Mouse (Mus musculus) C2C12 (cell line): ENCODE data around the gene 1600015I10Rik. TPM values are rescaled to one million over a fixed set of nuclear protein-coding genes. Genes with fewer than 3 reads are reported as not detected.
"Not testable (repeated sequence)": the region's sequence is repeated elsewhere in the genome, so short reads cannot be mapped to it uniquely, and the experiment has no call there.

Experiments used
- H3K27me3 ChIP-seq: one replicate; pipeline ENCODE4 v1.6.1; 2011; ENCODE audit not compliant: control insufficient read depth, insufficient read depth, insufficient read length
- H3K36me3 ChIP-seq: one replicate; pipeline ENCODE4 v1.6.1; 2011; ENCODE audit not compliant: control insufficient read depth, insufficient read depth
- H3K4me3 ChIP-seq: one replicate; pipeline ENCODE4 v1.5.1; 2011; ENCODE audit warnings: mild to moderate bottlenecking, control low read depth; ENCODE audit not compliant: poor library complexity, insufficient read depth, severe bottlenecking
- H3K79me2 ChIP-seq: one replicate; pipeline ENCODE4 v1.6.1; 2011; ENCODE audit not compliant: control insufficient read depth, insufficient read depth
- H3K79me3 ChIP-seq: one replicate; pipeline ENCODE4 v1.6.1; 2011; ENCODE audit warnings: low read depth, control low read depth
- H3ac ChIP-seq: one replicate; pipeline ENCODE3; 2011; ENCODE audit warnings: low read depth; ENCODE audit not compliant: control insufficient read depth, insufficient read length
- CEBPB ChIP-seq: IDR thresholded peaks from one replicate; pipeline ENCODE4 v1.6.1; 2011; ENCODE audit warnings: low read depth, mild to moderate bottlenecking, control low read depth, moderate library complexity
- CTCF ChIP-seq: IDR thresholded peaks from one replicate; pipeline ENCODE4 v1.5.1; 2011; ENCODE audit not compliant: control insufficient read depth, insufficient read depth, insufficient read length
- FOSL1 ChIP-seq: IDR thresholded peaks from one replicate; pipeline ENCODE4 v1.8.0; 2011; ENCODE audit warnings: mild to moderate bottlenecking, low read length; ENCODE audit not compliant: poor library complexity, insufficient read depth, severe bottlenecking
- MAX ChIP-seq: IDR thresholded peaks from one replicate; pipeline ENCODE4 v1.6.1; 2011; ENCODE audit warnings: mild to moderate bottlenecking, control low read depth
- MYOD1 ChIP-seq: IDR thresholded peaks from one replicate; pipeline ENCODE4 v1.6.1; 2011; ENCODE audit warnings: low read depth; ENCODE audit not compliant: control insufficient read depth, insufficient read length
- MYOG ChIP-seq: IDR thresholded peaks from one replicate; pipeline ENCODE4 v1.6.1; 2011; ENCODE audit not compliant: control insufficient read depth, insufficient read length; ENCODE audit errors: extremely low read depth
- USF1 ChIP-seq: IDR thresholded peaks from one replicate; pipeline ENCODE4 v1.6.1; 2011; ENCODE audit warnings: low read depth, mild to moderate bottlenecking, control low read depth, moderate library complexity
- polyA plus RNA-seq: library from polyadenylated mRNA; unstranded; fragments of >200 nt; fragmentation: generic; extraction: Trizol; gene quantifications from one replicate; pipeline ENCODE4 v1.2.1, GENCODE M21; 2012; ENCODE audit warnings: missing spikeins

Gene 1600015I10Rik
- polyA plus RNA-seq, 1 experiment, result not detected

DNA sequence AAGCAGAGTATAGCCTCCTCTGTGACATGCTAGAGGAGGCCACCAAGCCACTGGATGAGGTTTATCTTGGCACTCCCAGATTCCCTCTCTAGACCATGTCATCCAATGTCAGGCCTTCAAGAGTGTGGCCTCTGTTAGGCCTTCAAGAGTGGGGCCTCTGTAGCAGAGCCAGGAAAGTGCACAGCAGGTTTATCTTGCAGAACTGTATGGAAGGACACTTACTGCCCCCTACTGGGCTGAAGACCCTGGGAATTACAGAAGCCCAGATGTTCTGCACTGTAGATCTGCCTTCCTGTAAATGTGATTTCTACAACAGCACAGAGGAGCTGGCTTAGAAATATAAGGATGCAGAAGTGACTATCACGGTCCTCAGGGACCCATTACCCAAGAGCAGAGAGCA, 25.3 kb downstream of the 1600015I10Rik start:
- Histone ChIP-seq H3K36me3 (no peaks in the 10 kb centered on the region), H3K79me3 (no peaks in the 10 kb centered on the region), H3K79me2 (no peaks in the 10 kb centered on the region), H3K4me3 (no peak overlapping the region), H3ac (no peak overlapping the region), H3K27me3 (no peaks in the 10 kb centered on the region)
- TF ChIP-seq FOSL1, result no peak
- no peak for TF ChIP-seq CTCF

DNA sequence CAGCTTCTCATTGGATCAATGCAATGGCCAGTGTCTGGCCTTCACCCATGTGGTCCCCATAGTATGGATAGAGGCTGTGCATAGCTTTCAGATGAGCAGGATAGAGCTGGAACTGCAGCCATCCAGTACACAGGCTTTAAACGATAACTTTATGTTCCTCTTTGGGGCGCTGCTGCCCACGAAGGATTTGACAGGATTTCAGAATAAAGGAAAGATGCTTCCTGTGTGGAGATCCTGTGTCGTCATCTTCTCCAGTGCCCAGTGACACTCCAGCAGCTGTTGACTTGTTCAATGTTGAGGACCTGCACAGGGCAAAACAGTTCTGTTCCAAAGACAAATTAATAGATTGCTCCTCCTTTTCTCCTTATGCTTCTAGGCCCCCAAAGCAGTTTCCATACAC, 27.1 kb downstream of the 1600015I10Rik start:
- Histone ChIP-seq H3K36me3 (no peaks in the 10 kb centered on the region), H3K4me3 (no peak overlapping the region), H3K79me2 (no peaks in the 10 kb centered on the region), H3K27me3 (no peaks in the 10 kb centered on the region), H3ac (no peak overlapping the region), H3K79me3 (no peaks in the 10 kb centered on the region)
- TF ChIP-seq FOSL1 (no peak), CTCF (no peak), CEBPB (no peak), MAX (no peak), USF1 (no peak), MYOG (no peak), MYOD1 (no peak)

DNA sequence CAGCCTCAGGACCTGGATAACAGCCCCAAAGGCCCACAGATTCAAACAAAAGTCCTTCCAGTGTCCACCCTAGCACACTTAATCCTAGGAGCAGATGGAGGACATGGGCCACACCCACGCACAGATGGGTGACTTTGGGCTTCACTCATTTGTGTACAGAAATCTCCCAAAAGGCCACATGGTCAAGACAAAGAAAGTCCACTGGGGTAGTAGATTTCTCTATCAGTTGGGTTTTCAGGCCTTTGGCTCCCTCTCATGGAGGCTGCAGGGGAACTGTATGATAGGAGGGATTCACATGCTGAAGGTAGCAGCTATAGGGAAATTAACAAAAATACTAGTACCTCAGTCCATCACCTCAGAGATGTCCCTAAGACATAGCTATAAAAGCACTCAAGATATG, 28.4 kb downstream of the 1600015I10Rik start:
- H3K79me3 ChIP-seq, result no peaks in the 10 kb centered on the region
- no peak overlapping the region for H3ac ChIP-seq
- H3K27me3 ChIP-seq, result no peaks in the 10 kb centered on the region
- no peak overlapping the region for H3K4me3 ChIP-seq
- no peak for TF ChIP-seq CEBPB
- no peak for TF ChIP-seq FOSL1
- no peak for TF ChIP-seq MAX
- no peak for TF ChIP-seq MYOD1
- no peak for TF ChIP-seq MYOG
- no peak for TF ChIP-seq USF1
- TF ChIP-seq CTCF, result no peak
- H3K36me3 ChIP-seq, result no peaks in the 10 kb centered on the region
- no peaks in the 10 kb centered on the region for H3K79me2 ChIP-seq

DNA sequence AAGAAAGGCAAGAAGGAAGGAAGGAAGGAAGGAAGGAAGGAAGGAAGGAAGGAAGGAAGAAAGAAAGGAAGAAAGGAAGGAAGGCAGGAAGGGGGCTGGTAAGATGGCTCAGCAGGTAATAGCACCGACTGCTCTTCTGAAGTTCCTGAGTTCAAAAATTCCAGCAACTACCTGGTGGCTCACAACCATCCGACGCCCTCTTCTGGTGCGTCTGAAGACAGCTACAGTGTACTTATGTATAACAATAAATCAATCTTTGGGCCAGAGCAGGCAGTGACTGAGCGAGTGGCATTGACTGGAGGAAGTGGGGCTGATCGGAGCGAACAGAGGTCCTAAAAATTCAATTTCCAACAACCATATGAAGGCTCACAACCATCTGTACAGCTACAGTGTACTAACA, 29.5 kb downstream of the 1600015I10Rik start:
- H3ac ChIP-seq, H3K79me2 ChIP-seq, H3K27me3 ChIP-seq, H3K36me3 ChIP-seq, H3K4me3 ChIP-seq, H3K79me3 ChIP-seq: not testable (repeated sequence)

DNA sequence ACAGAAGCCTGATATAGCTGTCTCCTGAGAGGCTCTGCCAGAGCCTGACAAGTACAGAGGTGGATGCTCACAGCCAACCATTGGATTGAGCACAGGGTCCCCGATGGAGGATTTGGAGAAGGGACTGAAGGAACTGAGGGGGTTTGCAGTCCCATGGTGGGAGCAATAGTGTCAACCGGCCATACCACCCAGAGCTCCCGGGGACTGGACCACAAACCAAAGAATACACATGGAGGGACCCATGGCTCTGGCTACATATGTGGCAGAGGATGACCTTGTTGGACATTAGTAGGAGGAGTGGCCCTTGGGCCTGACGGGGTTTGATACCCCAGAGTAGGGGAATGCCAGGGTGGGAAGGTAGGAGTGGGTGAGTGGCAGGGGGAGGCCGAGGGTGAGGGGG, 37.0 kb downstream of the 1600015I10Rik start:
- H3K27me3 ChIP-seq, result not testable (repeated sequence)

DNA sequence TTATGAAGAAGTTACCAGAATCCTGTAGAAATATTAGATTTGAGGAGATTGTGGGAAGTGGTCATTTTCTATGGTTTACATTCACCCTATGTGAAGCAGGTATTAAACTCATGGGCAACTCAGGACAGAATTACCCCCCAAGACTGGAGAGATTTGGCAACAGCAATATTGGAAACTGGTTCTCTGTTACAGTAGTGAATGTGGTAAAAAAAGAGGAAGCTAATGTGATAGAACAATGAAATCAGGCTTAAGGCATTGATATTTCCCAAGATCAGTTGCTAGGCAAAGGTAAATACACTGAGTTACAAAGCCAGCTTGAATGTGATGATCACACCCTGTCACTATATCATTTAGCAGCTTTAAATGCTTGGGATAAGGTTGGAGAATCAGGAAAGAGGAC, 38.2 kb downstream of the 1600015I10Rik start:
- H3K27me3 ChIP-seq, result no peaks in the 10 kb centered on the region
- H3K79me3 ChIP-seq, result no peaks in the 10 kb centered on the region
- H3K79me2 ChIP-seq, result no peaks in the 10 kb centered on the region
- no peak overlapping the region for H3K4me3 ChIP-seq
- no peaks in the 10 kb centered on the region for H3K36me3 ChIP-seq
- no peak for TF ChIP-seq MAX
- no peak for TF ChIP-seq CEBPB
- no peak for TF ChIP-seq CTCF
- no peak for TF ChIP-seq MYOD1
- TF ChIP-seq FOSL1, result no peak
- TF ChIP-seq USF1, result no peak
- no peak for TF ChIP-seq MYOG
- H3ac ChIP-seq, result no peak overlapping the region

More for the DNA sequence above, 37.0 kb downstream of the 1600015I10Rik start:
- not testable (repeated sequence) for H3K36me3 ChIP-seq, H3K79me2 ChIP-seq, H3K79me3 ChIP-seq, H3K4me3 ChIP-seq, H3ac ChIP-seq

DNA sequence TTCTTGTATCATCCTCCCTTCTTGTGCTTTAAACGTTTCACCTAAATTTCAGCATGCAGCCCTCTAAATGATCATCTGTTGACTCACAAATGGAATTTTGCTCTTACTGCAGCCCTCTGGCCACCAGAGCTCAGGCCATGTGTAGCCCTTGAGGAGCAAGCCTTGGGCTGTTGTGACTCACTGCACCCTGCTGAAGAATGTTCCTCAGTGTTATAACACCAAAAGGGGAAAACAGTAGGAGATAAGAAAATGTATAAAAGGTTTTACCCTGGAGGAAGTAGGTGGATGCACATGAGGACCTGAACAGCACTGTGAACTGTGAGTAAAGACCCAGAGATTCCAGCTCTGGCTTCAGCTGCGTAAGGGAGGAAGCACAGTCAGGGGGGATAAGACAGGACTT, 45.0 kb downstream of the 1600015I10Rik start, which contains the start of gene Doxl2:
Gene Doxl2 (plus strand): TSS at position 301 of the 400 bp plus-strand sequence.
- no peaks in the 10 kb centered on the region for H3K36me3 ChIP-seq
- H3ac ChIP-seq, result no peak within 1 kb of the TSS
- H3K79me2 ChIP-seq, result no peaks in the 10 kb centered on the region
- no peaks in the 10 kb centered on the region for H3K79me3 ChIP-seq
- H3K27me3 ChIP-seq, result no peaks in the 10 kb centered on the region
- H3K4me3 ChIP-seq, result no peak within 1 kb of the TSS
- no peak for TF ChIP-seq CTCF
- no peak for TF ChIP-seq MYOD1
- TF ChIP-seq CEBPB, result no peak
- no peak for TF ChIP-seq MAX
- TF ChIP-seq FOSL1, result no peak
- TF ChIP-seq MYOG, result no peak
- no peak for TF ChIP-seq USF1
